Mouse (Mus musculus) heart, embryonic 15.5 days (tissue): ENCODE results near the gene Ppid. TPM values are rescaled to one million over a fixed set of nuclear protein-coding genes. Genes with fewer than 3 reads are reported as not detected.
A peak's percentile ranks its signal among the peaks of the same experiment; 100 is the strongest.

ENCODE experiments used
- ATAC-seq: fragments of 200-750 bp; cut with Nextera tagmentation; replicated peaks from 2 replicates; pipeline ENCODE4 v1.8.0; 2017; ENCODE audit warnings: low read depth, moderate TSS enrichment; ENCODE audit not compliant: insufficient number of reproducible peaks, insufficient read depth, low FRiP score
- H3K27ac ChIP-seq: fragments of 300-500 bp; sonication (generic); 2 replicates; pipeline ENCODE4 v1.5.1; 2015; ENCODE audit warnings: mild to moderate bottlenecking, inconsistent platforms
- H3K27me3 ChIP-seq: fragments of 300-500 bp; sonication (generic); 2 replicates; pipeline ENCODE4 v1.6.1; 2015; ENCODE audit warnings: inconsistent platforms
- H3K36me3 ChIP-seq: fragments of 300-500 bp; sonication (generic); 2 replicates; pipeline ENCODE4 v1.6.1; 2015; ENCODE audit warnings: mild to moderate bottlenecking, inconsistent platforms
- H3K4me1 ChIP-seq: fragments of 300-500 bp; sonication (generic); replicated peaks from 2 replicates; pipeline ENCODE4 v1.6.1; 2015; ENCODE audit warnings: inconsistent platforms
- H3K4me2 ChIP-seq: fragments of 300-500 bp; sonication (generic); 2 replicates; pipeline ENCODE4 v1.6.1; 2015; ENCODE audit warnings: inconsistent platforms, mild to moderate bottlenecking, moderate library complexity
- H3K4me3 ChIP-seq: fragments of 300-500 bp; sonication (generic); 2 replicates; pipeline ENCODE4 v1.5.1; 2015; ENCODE audit warnings: mild to moderate bottlenecking, inconsistent platforms
- H3K9ac ChIP-seq: fragments of 300-500 bp; sonication (generic); 2 replicates; pipeline ENCODE4 v1.6.1; 2015; ENCODE audit warnings: mild to moderate bottlenecking, inconsistent platforms
- H3K9me3 ChIP-seq: fragments of 300-500 bp; sonication (generic); replicated peaks from 2 replicates; pipeline ENCODE4 v1.6.1; 2016; ENCODE audit warnings: inconsistent platforms
- WGBS: fragments of 180-500 bp; shearing (Covaris S2); methylation state at CpG from one replicate; pipeline ENCODE4 v1.1.7; 2015; ENCODE audit warnings: mixed read lengths; 5-methylcytosine and 5-hydroxymethylcytosine counted together
- polyA plus RNA-seq: library from polyadenylated mRNA; unstranded; fragments of >200 nt; fragmentation: Nextera tagmentation; extraction: Ambion mirVana; gene quantifications from 2 replicates; pipeline ENCODE4 v1.2.1, GENCODE M21; 2015

The Ppid gene
- polyA plus RNA-seq, 1 experiment from 2014 or later: 91.9 TPM

- 39% methylated on average over 10 of the region's 10 CpGs for WGBS
- Histone ChIP-seq H3K36me3 (no peaks in the 10 kb centered on the region), H3K4me3 (no peak overlapping the region), H3K4me1 (peaks cover 11% of the 10 kb centered on the region), H3K27ac (no peak overlapping the region), H3K9me3 (no peaks in the 10 kb centered on the region), H3K9ac (no peak overlapping the region), H3K27me3 (no peaks in the 10 kb centered on the region), H3K4me2 (no peak overlapping the region)
- ATAC-seq: 0 out of 2 replicates have a peak, but pooled peaks have one; percentile 16
Observed at GRCm38 (mm10) chr3:79575576-79576467, 15.3 kb upstream of the Ppid start.

GRCm38 (mm10) chr3:79576468-79576816, 14.7 kb upstream of the Ppid start:
- 0 out of 2 replicates have a peak, but pooled peaks have one; percentile 5 for ATAC-seq
- H3K4me3 ChIP-seq: no peak overlapping the region
- 24% methylated on average over 3 of the region's 3 CpGs for WGBS

GRCm38 (mm10) chr3:79576865-79577264, 14.3 kb upstream of the Ppid start:
- 0 out of 2 replicates have a peak overlapping the region, but pooled peaks have one; percentile 10 for H3K4me2 ChIP-seq
- H3K27me3 ChIP-seq: no peaks in the 10 kb centered on the region
- H3K4me3 ChIP-seq: no peak overlapping the region
- 21% methylated on average over 5 of the region's 5 CpGs for WGBS
- no peak overlapping the region for H3K27ac ChIP-seq
- H3K36me3 ChIP-seq: no peaks in the 10 kb centered on the region
- ATAC-seq: no peak
- H3K9ac ChIP-seq: no peak overlapping the region
- no peaks in the 10 kb centered on the region for H3K9me3 ChIP-seq
- H3K4me1 ChIP-seq: peaks cover 11% of the 10 kb centered on the region

More at GRCm38 (mm10) chr3:79576468-79576816, 14.7 kb upstream of the Ppid start:
- Histone ChIP-seq H3K4me2 (no peak overlapping the region), H3K9me3 (no peaks in the 10 kb centered on the region), H3K9ac (no peak overlapping the region), H3K4me1 (peaks cover 11% of the 10 kb centered on the region), H3K27me3 (no peaks in the 10 kb centered on the region), H3K27ac (no peak overlapping the region), H3K36me3 (no peaks in the 10 kb centered on the region)

GRCm38 (mm10) chr3:79577606-79578005, 13.5 kb upstream of the Ppid start:
- Histone ChIP-seq H3K4me3 (no peak overlapping the region), H3K4me2 (no peak overlapping the region), H3K27me3 (no peaks in the 10 kb centered on the region), H3K9ac (no peak overlapping the region), H3K27ac (no peak overlapping the region), H3K4me1 (peaks cover 11% of the 10 kb centered on the region), H3K9me3 (no peaks in the 10 kb centered on the region), H3K36me3 (no peaks in the 10 kb centered on the region)
- 58% methylated on average over 6 of the region's 6 CpGs for WGBS
- ATAC-seq: no peak

- H3K9ac ChIP-seq: no peak overlapping the region
- no peak for ATAC-seq
- H3K9me3 ChIP-seq: no peaks in the 10 kb centered on the region
- no peak overlapping the region for H3K27ac ChIP-seq
- H3K36me3 ChIP-seq: no peaks in the 10 kb centered on the region
- no peak overlapping the region for H3K4me2 ChIP-seq
- H3K4me1 ChIP-seq: peaks cover 11% of the 10 kb centered on the region
- 81% methylated on average over 6 of the region's 6 CpGs for WGBS
- no peak overlapping the region for H3K4me3 ChIP-seq
- H3K27me3 ChIP-seq: no peaks in the 10 kb centered on the region
Observed at GRCm38 (mm10) chr3:79578164-79578563, 13.0 kb upstream of the Ppid start.

GRCm38 (mm10) chr3:79579891-79580575, 11.1 kb upstream of the Ppid start:
- H3K4me2 ChIP-seq: no peak overlapping the region

GRCm38 (mm10) chr3:79586804-79587203, 4.3 kb upstream of the Ppid start:
- 0 out of 2 replicates have a peak, but pooled peaks cover 3% of the 10 kb centered on the region for H3K4me1 ChIP-seq
- WGBS: 6% methylated on average over 6 of the region's 6 CpGs
- ATAC-seq: peak; percentile 57
- no peak overlapping the region for H3K4me2 ChIP-seq
- no peaks in the 10 kb centered on the region for H3K27me3 ChIP-seq
- H3K9ac ChIP-seq: no peak overlapping the region
- H3K9me3 ChIP-seq: no peaks in the 10 kb centered on the region
- H3K4me3 ChIP-seq: no peak overlapping the region
- no peak overlapping the region for H3K27ac ChIP-seq
- H3K36me3 ChIP-seq: no peaks in the 10 kb centered on the region

More at GRCm38 (mm10) chr3:79579891-79580575, 11.1 kb upstream of the Ppid start:
- ATAC-seq: no peak
- H3K9me3 ChIP-seq: no peaks in the 10 kb centered on the region
- peaks cover 11% of the 10 kb centered on the region for H3K4me1 ChIP-seq
- no peak overlapping the region for H3K27ac ChIP-seq
- no peaks in the 10 kb centered on the region for H3K27me3 ChIP-seq
- 53% methylated on average over 5 of the region's 5 CpGs for WGBS
- H3K4me3 ChIP-seq: no peak overlapping the region
- H3K9ac ChIP-seq: no peak overlapping the region
- no peaks in the 10 kb centered on the region for H3K36me3 ChIP-seq

- no peak for ATAC-seq
- peaks cover 14% of the 10 kb centered on the region for H3K4me1 ChIP-seq
- H3K27me3 ChIP-seq: no peaks in the 10 kb centered on the region
- H3K4me2 ChIP-seq: no peak overlapping the region
- H3K27ac ChIP-seq: no peak overlapping the region
- 70% methylated on average over 2 of the region's 2 CpGs for WGBS
- no peak overlapping the region for H3K4me3 ChIP-seq
- no peak overlapping the region for H3K9ac ChIP-seq
- H3K9me3 ChIP-seq: no peaks in the 10 kb centered on the region
- H3K36me3 ChIP-seq: peaks cover 9% of the 10 kb centered on the region
Observed at GRCm38 (mm10) chr3:79589671-79590070, 1.5 kb upstream of the Ppid start.

- Histone ChIP-seq H3K4me2 (peak overlapping the region; percentile 69), H3K27ac (peak overlapping the region; percentile 88), H3K4me1 (peaks cover 18% of the 10 kb centered on the region), H3K9me3 (no peaks in the 10 kb centered on the region), H3K9ac (peak overlapping the region; percentile 87), H3K27me3 (no peaks in the 10 kb centered on the region), H3K36me3 (peaks cover 29% of the 10 kb centered on the region), H3K4me3 (peak overlapping the region; percentile 88)
- 2% methylated on average over 15 of the region's 15 CpGs for WGBS
- ATAC-seq: no peak; the same call in 1 of the 2 replicates
Observed at GRCm38 (mm10) chr3:79591793-79592471, 790 bp downstream of the Ppid start.

GRCm38 (mm10) chr3:79595468-79595867, 4.3 kb downstream of the Ppid start:
- Histone ChIP-seq H3K27me3 (no peaks in the 10 kb centered on the region), H3K9ac (no peak overlapping the region), H3K36me3 (peaks cover 57% of the 10 kb centered on the region), H3K4me1 (peaks cover 16% of the 10 kb centered on the region), H3K4me3 (no peak overlapping the region), H3K27ac (no peak overlapping the region; the same call in 1 of the 2 replicates), H3K9me3 (no peaks in the 10 kb centered on the region), H3K4me2 (no peak overlapping the region)
- no peak for ATAC-seq
- WGBS: 50% methylated on average over 7 of the region's 7 CpGs

GRCm38 (mm10) chr3:79609886-79610285, 18.7 kb downstream of the Ppid start:
- no peak for ATAC-seq
- 94% methylated on average over 2 of the region's 2 CpGs for WGBS

More at GRCm38 (mm10) chr3:79609886-79610285, 18.7 kb downstream of the Ppid start:
- Histone ChIP-seq H3K27ac (no peak overlapping the region), H3K36me3 (peaks cover 68% of the 10 kb centered on the region), H3K9ac (no peak overlapping the region), H3K4me2 (no peak overlapping the region), H3K9me3 (no peaks in the 10 kb centered on the region), H3K4me3 (no peak overlapping the region), H3K27me3 (no peaks in the 10 kb centered on the region), H3K4me1 (no peaks in the 10 kb centered on the region)
